Mouse (Mus musculus) heart, postnatal 0 days (tissue): ENCODE measurements at regions not wholly inside any gene's neighbourhood (a gene's known extent, or its start where the extent isn't known, plus 50 kb on each side); places are given as distances from the start of the nearest gene placed in this dataset.

Source experiments
- ATAC-seq: fragments of 200-750 bp; cut with Nextera tagmentation; 2 replicates; pipeline ENCODE4 v1.8.0; 2017; ENCODE audit warnings: low read depth, moderate number of reproducible peaks, moderate library complexity; ENCODE audit not compliant: insufficient read depth
- DNase-seq: peaks from one replicate; pipeline ENCODE4 v3.0.0-alpha.2; 2016; ENCODE audit warnings: low spot score
- H3K27ac ChIP-seq: fragments of 300-500 bp; sonication (generic); 2 replicates; pipeline ENCODE4 v1.5.1; 2014; ENCODE audit warnings: low read depth, mild to moderate bottlenecking
- H3K27me3 ChIP-seq: fragments of 300-500 bp; sonication (generic); 2 replicates; pipeline ENCODE4 v1.6.1; 2014; ENCODE audit warnings: low read length, mixed read lengths; ENCODE audit not compliant: control insufficient read depth, insufficient read depth
- H3K36me3 ChIP-seq: fragments of 300-500 bp; sonication (generic); replicated peaks from 2 replicates; pipeline ENCODE4 v1.6.1; 2014; ENCODE audit warnings: low read length, mixed read lengths; ENCODE audit not compliant: control insufficient read depth, insufficient read depth
- H3K4me1 ChIP-seq: fragments of 300-500 bp; sonication (generic); 2 replicates; pipeline ENCODE4 v1.6.1; 2014; ENCODE audit warnings: antibody characterized with exemption; ENCODE audit not compliant: control insufficient read depth, insufficient read depth
- H3K4me2 ChIP-seq: fragments of 300-500 bp; sonication (generic); 2 replicates; pipeline ENCODE4 v1.6.1; 2014; ENCODE audit warnings: low read depth, mild to moderate bottlenecking, low read length, moderate library complexity
- H3K4me3 ChIP-seq: fragments of 300-500 bp; sonication (generic); 2 replicates; pipeline ENCODE4 v1.5.1; 2014; ENCODE audit warnings: low read depth, low read length
- H3K9ac ChIP-seq: fragments of 300-500 bp; sonication (generic); replicated peaks from 2 replicates; pipeline ENCODE4 v1.6.1; 2014; ENCODE audit warnings: low read depth, low read length, mixed read lengths
- H3K9me3 ChIP-seq: fragments of 300-500 bp; sonication (generic); replicated peaks from 2 replicates; pipeline ENCODE4 v1.6.1; 2016; ENCODE audit warnings: low read length; ENCODE audit not compliant: control insufficient read depth
- CTCF ChIP-seq: IDR thresholded peaks from 2 replicates; pipeline ENCODE4 v1.5.1; 2016; ENCODE audit warnings: antibody characterized with exemption, control low read depth, low read depth
- EP300 ChIP-seq: IDR thresholded peaks from 2 replicates; pipeline ENCODE4 v1.6.1; 2016; ENCODE audit warnings: antibody characterized with exemption, low read depth
- WGBS: fragments of 180-500 bp; shearing (Covaris S2); extraction: QIAGEN DNeasy Blood & Tissue Kit; methylation state at CpG from one replicate; pipeline ENCODE4 v1.1.7; 2014; 5-methylcytosine and 5-hydroxymethylcytosine counted together

DNA sequence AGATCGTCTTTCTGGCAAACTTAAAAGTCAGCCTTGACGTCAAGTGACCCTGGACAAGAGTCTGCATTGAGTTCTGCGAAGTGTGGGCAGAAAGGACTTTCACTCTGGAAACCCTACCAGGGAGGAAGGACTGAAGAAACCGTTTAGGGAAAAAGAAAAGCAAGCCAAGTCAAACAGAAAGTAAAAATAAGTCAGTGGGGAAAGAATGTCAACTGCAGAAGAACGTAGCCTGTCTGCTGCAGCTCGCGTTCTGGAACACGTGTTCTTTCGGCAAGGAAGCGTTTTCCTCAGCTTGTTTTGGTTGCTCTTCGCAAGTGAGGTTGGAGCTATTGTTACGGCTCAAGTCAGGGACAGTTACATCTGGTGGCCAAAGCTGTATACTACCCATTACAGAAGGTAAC, 147.1 kb upstream of the Klf6 start:
- Histone ChIP-seq H3K27me3 (no peaks in the 10 kb centered on the region), H3K36me3 (no peaks in the 10 kb centered on the region), H3K9me3 (no peaks in the 10 kb centered on the region), H3K9ac (peak overlapping the region; percentile 48; the same call in 1 of the 2 replicates), H3K4me3 (peak overlapping the region; percentile 31), H3K27ac (peak overlapping the region; percentile 73), H3K4me1 (no peaks in the 10 kb centered on the region), H3K4me2 (peak overlapping the region; percentile 51)
- peak; percentile 75 for ATAC-seq
- TF ChIP-seq EP300 (no peak), CTCF (peak; percentile 13)
- 28% methylated on average over 12 of the region's 12 CpGs for WGBS
- peak; percentile 85 for DNase-seq

DNA sequence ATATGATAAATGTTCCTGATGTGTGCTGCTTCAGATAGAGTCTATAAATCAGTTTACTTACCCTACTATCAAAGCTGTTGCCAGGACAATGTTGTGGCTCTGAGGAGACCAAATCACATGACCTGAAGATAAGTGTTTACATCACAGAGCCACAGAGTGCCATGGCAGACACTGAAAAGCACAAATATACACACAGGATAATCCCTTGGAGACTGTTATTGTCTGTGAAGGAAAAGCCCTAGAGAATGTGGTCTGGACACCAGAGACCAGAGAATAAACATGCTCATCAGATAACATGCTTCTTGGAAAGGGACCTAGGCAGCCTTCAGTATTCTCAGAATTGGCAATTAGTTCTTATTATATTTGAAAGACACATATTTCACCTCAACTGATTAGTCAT, 146.5 kb upstream of the Klf6 start:
- no peak overlapping the region for H3K9ac ChIP-seq
- 0 out of 2 replicates have a peak, but pooled peaks have one; percentile 24 for ATAC-seq

DNA sequence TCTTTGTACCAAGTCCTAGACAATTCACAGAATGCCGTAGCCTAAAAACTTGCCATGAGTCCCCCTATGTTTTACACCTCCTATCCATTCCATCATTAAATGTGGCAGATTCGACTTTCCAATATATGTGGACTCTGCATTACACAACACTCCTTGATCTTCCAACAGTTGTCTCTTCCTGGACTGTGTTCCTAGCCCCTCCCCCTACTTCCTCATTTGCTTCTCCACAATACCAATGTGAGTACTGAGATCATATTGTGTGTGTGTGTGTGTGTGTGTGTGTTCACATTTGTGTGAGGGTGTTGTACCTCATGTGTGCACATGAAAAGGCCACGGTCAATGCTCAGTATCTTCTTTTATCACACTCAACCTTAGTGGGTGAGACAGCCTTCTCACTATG, 144.5 kb upstream of the Klf6 start:
- WGBS, result 85% methylated on average over 3 of the region's 3 CpGs
- H3K36me3 ChIP-seq, result no peaks in the 10 kb centered on the region
- no peak overlapping the region for H3K27ac ChIP-seq
- DNase-seq (no peak), ATAC-seq (no peak)
- no peaks in the 10 kb centered on the region for H3K9me3 ChIP-seq
- no peak for TF ChIP-seq EP300
- no peak for TF ChIP-seq CTCF
- H3K27me3 ChIP-seq, result no peaks in the 10 kb centered on the region
- no peaks in the 10 kb centered on the region for H3K4me1 ChIP-seq
- no peak overlapping the region for H3K4me2 ChIP-seq
- no peak overlapping the region for H3K9ac ChIP-seq
- H3K4me3 ChIP-seq, result no peak overlapping the region

More for the DNA sequence above, 146.5 kb upstream of the Klf6 start:
- Histone ChIP-seq H3K4me1 (no peaks in the 10 kb centered on the region), H3K9me3 (no peaks in the 10 kb centered on the region), H3K27ac (peak overlapping the region; percentile 73), H3K4me3 (0 out of 2 replicates have a peak overlapping the region, but pooled peaks have one; percentile 31), H3K4me2 (peak overlapping the region; percentile 51), H3K27me3 (no peaks in the 10 kb centered on the region), H3K36me3 (no peaks in the 10 kb centered on the region)
- DNase-seq, result no peak
- TF ChIP-seq EP300 (no peak), CTCF (no peak)

DNA sequence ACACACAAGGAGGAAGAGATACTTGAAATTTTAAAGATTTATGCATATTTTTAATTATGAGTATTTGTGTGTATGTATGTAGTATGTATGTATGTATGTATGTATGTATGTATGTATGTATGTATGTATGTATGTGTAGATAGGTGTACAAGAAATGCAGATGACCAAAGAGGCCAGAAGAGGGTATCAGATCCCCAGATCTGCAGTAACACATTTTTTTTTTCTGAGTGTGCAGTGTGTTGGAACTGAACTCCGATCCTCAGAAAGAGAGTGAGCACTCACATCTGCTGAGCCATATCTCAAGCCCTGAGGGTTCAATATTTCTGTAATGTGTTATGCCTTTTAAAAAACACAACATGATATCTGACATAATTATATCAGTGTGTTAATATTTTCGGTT, 138.0 kb upstream of the Klf6 start:
- 93% methylated on average over 2 of the region's 2 CpGs for WGBS
- Histone ChIP-seq H3K36me3 (no peaks in the 10 kb centered on the region), H3K4me1 (no peaks in the 10 kb centered on the region; the same call in 1 of the 2 replicates), H3K4me2 (no peak overlapping the region), H3K9me3 (no peaks in the 10 kb centered on the region), H3K9ac (no peak overlapping the region), H3K27me3 (no peaks in the 10 kb centered on the region), H3K4me3 (no peak overlapping the region), H3K27ac (no peak overlapping the region)
- TF ChIP-seq EP300, result no peak
- no peak for TF ChIP-seq CTCF
- ATAC-seq, result no peak
- no peak for DNase-seq

DNA sequence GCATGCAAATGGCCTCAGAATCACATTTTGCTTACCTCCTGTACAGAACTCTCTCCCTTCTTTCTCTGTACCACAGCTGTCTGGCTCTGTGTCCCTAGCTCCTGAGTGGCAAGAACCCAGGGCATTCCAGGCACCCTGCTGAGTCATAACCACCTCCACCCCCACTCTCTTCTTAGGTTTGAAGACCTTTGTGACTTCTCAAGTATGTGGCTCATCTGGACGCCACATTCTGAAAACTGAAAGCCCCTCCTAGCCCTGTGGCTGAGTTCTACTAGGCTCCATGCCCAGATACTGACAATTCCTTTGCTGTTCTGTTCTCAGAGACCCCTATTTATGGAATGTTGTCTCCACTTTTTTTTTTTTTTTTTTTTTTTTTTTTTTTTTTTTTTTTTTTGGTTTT, 136.9 kb upstream of the Klf6 start:
- Histone ChIP-seq H3K36me3 (no peaks in the 10 kb centered on the region), H3K27ac (no peak overlapping the region), H3K4me3 (no peak overlapping the region), H3K9me3 (no peaks in the 10 kb centered on the region), H3K4me1 (no peaks in the 10 kb centered on the region; the same call in 1 of the 2 replicates), H3K9ac (no peak overlapping the region), H3K27me3 (no peaks in the 10 kb centered on the region), H3K4me2 (no peak overlapping the region)
- no peak for TF ChIP-seq CTCF
- no peak for TF ChIP-seq EP300
- ATAC-seq (no peak), DNase-seq (no peak)
- WGBS, result 47% methylated on average over 1 of the region's 1 CpGs

DNA sequence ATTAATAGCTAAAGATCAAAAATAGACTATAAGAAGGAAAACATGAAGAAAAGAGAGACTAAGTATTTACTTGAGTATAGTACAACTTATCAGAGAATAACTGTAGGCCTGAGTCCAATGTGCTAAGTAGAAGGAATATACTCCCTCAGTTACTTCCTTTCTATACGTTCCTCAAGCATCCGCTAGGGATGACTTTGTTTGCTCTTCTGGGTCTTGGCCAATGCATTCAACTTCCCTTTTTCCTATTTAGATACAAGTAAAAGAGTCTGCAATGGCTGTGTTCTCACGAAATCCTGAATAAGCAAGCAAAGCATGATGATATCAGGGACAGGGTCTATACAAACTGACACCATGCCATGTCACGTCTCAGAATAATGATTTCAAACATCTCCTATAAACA, 135.3 kb upstream of the Klf6 start:
- Histone ChIP-seq H3K36me3 (no peaks in the 10 kb centered on the region), H3K4me2 (no peak overlapping the region), H3K27ac (no peak overlapping the region), H3K4me3 (no peak overlapping the region), H3K9me3 (no peaks in the 10 kb centered on the region), H3K9ac (no peak overlapping the region), H3K27me3 (no peaks in the 10 kb centered on the region), H3K4me1 (no peaks in the 10 kb centered on the region; the same call in 1 of the 2 replicates)
- WGBS, result 68% methylated on average over 4 of the region's 4 CpGs
- DNase-seq, result no peak
- TF ChIP-seq EP300 (no peak), CTCF (no peak)
- ATAC-seq, result no peak
